Mouse (Mus musculus) retina, adult 2 months (tissue): ENCODE results near the gene Ildr2.

Source experiments
- DNase-seq: peaks from one replicate; pipeline ENCODE4 v3.0.0-alpha.2; 2012; ENCODE audit warnings: low read depth, low spot score

Gene Ildr2

GRCm38 (mm10) chr1:166283451-166283850 lies 29.5 kb downstream of the Ildr2 start:
- no peak for DNase-seq

- DNase-seq: no peak
Observed at GRCm38 (mm10) chr1:166284390-166284789, 30.5 kb downstream of the Ildr2 start.

GRCm38 (mm10) chr1:166286231-166286630 lies 32.3 kb downstream of the Ildr2 start:
- no peak for DNase-seq

GRCm38 (mm10) chr1:166290562-166290961 lies 36.6 kb downstream of the Ildr2 start:
- DNase-seq: no peak

- DNase-seq: no peak
Observed at GRCm38 (mm10) chr1:166293086-166293485, 39.1 kb downstream of the Ildr2 start.

GRCm38 (mm10) chr1:166295548-166295947 lies 41.6 kb downstream of the Ildr2 start:
- DNase-seq: no peak

- no peak for DNase-seq
Observed at GRCm38 (mm10) chr1:166296371-166296770, 42.4 kb downstream of the Ildr2 start.

GRCm38 (mm10) chr1:166296971-166297370 lies 43.0 kb downstream of the Ildr2 start:
- DNase-seq: no peak

GRCm38 (mm10) chr1:166297499-166298111 lies 43.7 kb downstream of the Ildr2 start:
- DNase-seq: no peak

- no peak for DNase-seq
Observed at GRCm38 (mm10) chr1:166298884-166299283, 44.9 kb downstream of the Ildr2 start.

GRCm38 (mm10) chr1:166299821-166300220 lies 45.9 kb downstream of the Ildr2 start:
- DNase-seq: no peak

GRCm38 (mm10) chr1:166300526-166300925 lies 46.6 kb downstream of the Ildr2 start:
- DNase-seq: no peak

- DNase-seq: no peak
Observed at GRCm38 (mm10) chr1:166304352-166305240, 50.7 kb downstream of the Ildr2 start.

GRCm38 (mm10) chr1:166308471-166308850 lies 54.5 kb downstream of the Ildr2 start:
- DNase-seq: no peak

- DNase-seq: no peak
Observed at GRCm38 (mm10) chr1:166308851-166309715, 55.1 kb downstream of the Ildr2 start.

GRCm38 (mm10) chr1:166311151-166311550 lies 57.2 kb downstream of the Ildr2 start:
- DNase-seq: no peak

GRCm38 (mm10) chr1:166313637-166314036 lies 59.7 kb downstream of the Ildr2 start:
- DNase-seq: no peak

- DNase-seq: no peak
Observed at GRCm38 (mm10) chr1:166315706-166316105, 61.8 kb downstream of the Ildr2 start.

- peak; percentile 20 for DNase-seq
Observed at GRCm38 (mm10) chr1:166319132-166319698, 65.3 kb downstream of the Ildr2 start.

GRCm38 (mm10) chr1:166326421-166326820 lies 72.5 kb downstream of the Ildr2 start:
- no peak for DNase-seq

GRCm38 (mm10) chr1:166330752-166331151 lies 76.8 kb downstream of the Ildr2 start:
- DNase-seq: no peak

GRCm38 (mm10) chr1:166339110-166339509 lies 85.2 kb downstream of the Ildr2 start:
- no peak for DNase-seq
